Mouse (Mus musculus) frontal cortex, postnatal 10 days (tissue): ENCODE measurements around the gene Ttc34.

ENCODE experiments used
- DNase-seq, 2 experiments: peaks; one replicate each; pipeline ENCODE4 v3.0.0; 2022; ENCODE audit warnings: low spot score in 2 of 2, mixed read lengths in 1 of 2

Gene Ttc34

DNA sequence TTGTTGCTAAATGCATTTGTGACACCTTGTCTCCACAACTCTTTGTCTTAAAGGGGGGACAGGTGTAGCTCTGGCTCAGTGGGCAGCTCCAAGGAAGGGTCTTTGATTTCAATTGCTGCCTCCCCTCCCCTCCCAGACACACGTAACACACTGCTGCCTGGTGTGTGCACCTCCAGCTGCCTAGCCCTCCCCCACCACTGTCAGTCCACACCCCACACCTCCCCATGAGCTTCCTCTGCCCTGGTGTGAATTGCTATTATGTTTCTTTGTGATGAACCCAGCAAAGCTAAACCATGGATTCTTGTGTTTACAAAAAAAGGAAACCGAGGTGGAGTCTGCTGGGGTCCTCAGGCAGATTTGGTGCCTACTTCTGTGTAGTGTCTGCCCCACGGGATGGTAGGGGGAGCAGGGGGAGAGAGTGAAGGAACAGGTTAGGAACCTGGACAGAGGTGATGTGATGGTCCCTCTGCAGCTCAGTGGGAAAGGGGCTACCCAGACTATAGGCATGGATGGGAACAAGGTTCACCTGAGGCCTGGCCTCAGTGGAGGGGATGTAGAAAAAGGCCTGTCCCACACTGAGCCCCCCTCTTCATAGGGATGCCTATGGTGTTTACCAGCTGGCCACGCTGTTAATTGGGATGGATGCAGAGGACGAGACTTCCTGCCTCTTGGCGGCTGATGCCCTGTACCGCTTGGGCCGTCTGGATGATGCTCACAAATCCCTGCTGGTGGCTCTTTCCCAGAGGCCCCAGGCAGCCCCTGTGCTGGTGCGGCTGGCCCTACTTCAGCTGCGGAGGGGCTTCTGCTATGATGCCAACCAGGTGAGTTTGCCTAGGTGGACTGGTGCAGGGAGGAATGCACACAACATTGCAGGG lies 20.3 kb downstream of the Ttc34 start:
- DNase-seq: peak in 1 of 2 experiments; percentile 5

- DNase-seq: no peak
Measured at GRCm38 (mm10) chr4:154858601-154859000, 21.3 kb downstream of the Ttc34 start.

GRCm38 (mm10) chr4:154861967-154862366 lies 24.7 kb downstream of the Ttc34 start:
- DNase-seq: peak in 1 of 2 experiments; percentile 1

- no peak for DNase-seq
Measured at GRCm38 (mm10) chr4:154863436-154863935, 26.2 kb downstream of the Ttc34 start.

DNA sequence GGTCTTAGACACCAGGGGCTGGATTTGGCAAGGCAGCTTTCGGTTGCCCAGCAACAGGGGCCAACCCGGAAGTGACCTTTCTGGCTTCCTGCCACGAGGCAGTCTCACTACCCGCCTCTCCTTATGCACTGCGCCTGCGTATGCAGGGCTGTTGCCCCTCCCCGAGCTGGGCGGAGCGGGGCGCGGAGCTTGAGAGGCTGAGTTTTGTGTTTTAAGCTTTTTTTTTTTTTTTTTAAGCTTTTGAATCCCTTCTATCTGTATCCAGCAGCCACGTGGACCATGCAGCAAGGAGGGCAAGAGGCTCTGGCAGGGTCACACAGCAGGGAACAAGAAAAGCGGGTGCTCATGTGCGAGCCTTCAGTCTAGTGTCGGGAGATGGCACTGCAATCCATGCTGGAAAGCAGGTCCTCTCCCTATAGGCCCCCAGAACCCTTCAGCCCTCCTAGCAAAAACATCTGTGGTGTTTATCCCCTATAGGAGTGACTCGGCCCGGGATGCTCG lies 27.1 kb downstream of the Ttc34 start:
- peak; percentile 87 for DNase-seq

DNA sequence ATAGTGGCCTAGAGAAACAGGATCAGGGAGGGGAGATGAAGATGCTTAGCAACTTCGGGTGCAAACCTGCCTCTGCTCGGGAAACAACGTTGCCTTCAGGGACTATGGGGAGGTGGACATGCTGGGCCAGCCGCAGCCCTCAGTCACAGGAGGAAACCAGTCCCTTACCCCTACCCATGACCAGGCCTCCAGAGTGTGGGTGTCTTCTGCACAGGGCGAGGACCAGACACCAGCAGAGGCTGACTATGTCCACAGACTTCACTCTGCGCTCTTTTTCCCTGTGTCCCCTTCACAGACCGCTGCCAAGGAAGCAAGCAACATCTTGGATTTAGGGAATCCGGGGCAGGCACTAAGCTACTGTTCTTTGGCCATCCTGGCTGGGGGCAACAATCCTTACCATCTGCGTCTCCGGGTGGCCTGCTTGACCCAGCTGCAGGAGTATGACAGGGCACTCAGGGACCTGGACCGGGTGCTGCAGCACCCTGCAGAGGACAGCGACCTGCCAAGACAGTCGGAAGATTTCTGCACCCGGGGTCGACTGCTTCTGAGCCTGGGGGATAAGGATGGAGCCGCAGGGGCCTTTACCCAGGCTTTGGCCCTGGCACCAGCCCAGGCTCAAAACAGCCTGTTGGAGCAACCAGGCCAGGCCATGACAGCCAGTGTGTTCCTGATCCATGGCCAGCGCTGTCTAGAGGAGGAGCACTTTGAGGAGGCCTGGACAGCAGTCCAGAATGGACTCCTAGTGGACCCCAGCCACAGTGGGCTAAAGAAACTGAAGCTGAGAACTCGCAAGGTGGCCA lies 27.9 kb downstream of the Ttc34 start:
- peak in 1 of 2 experiments; percentile 10 for DNase-seq

- peak in 1 of 2 experiments; percentile 6 for DNase-seq
Measured at GRCm38 (mm10) chr4:154866391-154866790, 29.1 kb downstream of the Ttc34 start.

DNA sequence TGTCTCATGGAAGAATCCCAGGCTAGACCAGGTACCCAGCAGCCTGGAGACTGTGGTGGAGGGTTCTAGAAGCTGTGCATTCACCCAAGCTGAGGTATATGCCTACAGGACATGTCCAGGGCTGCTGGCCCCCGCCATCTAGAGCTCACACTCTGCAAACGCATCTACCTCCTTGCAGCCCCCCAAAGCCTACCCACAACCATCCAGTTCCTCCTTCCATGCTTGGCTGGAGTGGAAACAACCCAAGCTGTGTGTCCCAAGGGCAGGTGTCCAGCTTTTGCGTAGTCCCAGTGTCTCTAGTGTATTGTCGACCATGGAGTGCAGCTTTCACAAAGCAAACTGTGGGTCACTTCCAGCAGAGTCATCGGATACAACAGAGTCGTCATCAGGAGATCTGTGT lies 30.0 kb downstream of the Ttc34 start:
- DNase-seq: no peak

DNA sequence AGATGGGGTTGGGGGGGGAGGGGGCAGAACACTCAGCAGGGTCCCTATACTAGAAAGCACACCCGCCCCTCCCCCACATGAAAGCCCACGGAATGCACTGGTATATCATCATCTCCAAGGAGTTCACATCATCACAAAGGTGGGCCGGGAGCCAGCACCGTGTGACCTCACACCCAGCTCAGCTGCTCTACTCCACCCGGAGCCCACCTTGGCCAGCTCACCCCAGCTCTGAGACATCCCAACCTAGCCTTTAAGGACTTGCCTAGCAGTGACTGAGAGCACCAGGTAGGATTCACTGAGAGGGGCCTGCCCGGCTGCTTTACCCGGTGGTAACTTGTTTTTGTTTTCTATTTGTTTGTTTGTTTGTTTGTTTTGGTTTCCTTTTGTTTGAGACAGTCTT lies 32.2 kb downstream of the Ttc34 start, which contains the start of gene Mmel1:
TSS of gene Mmel1 (plus strand) at position 146 of the 400 bp plus-strand sequence.
- DNase-seq: no peak

GRCm38 (mm10) chr4:154870721-154871120 lies 33.5 kb downstream of the Ttc34 start:
- no peak for DNase-seq

- DNase-seq: no peak
Measured at GRCm38 (mm10) chr4:154871757-154872251, 34.5 kb downstream of the Ttc34 start.

- DNase-seq: no peak
Measured at GRCm38 (mm10) chr4:154873186-154873585, 35.9 kb downstream of the Ttc34 start.

DNA sequence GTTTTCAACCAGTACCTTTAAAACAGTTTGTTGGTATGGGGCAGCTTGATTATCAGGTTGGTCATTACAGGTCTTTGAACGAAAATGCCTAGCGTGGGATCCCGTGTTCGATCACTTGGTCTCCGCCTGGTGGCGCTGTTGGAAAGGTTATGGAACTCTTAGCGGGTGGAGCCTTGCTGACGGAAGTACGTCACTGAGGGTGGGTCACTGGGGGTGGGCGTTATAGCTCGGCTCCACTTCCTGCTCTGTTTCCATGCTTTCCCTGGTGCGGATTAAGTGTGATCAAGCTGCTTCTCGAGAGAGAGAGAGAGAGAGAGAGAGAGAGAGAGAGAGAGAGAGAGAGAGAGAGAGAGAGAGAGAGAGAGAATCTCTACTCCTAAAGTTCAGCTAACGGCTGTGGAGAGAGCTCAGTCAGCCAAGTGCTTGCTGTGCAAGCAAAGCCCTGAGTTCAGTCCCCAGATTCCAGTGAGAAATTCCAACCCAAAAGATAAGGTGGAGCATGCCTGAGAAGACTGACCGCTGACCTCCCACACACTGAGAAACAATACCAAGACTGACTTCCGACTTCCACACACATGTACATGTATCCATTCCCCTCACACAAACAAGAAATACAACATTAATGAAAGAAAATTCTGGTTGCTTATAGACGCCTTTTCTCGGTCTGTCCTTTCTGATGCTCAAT lies 40.7 kb downstream of the Ttc34 start:
- peak; percentile 81 to 91 for DNase-seq

- DNase-seq: no peak
Measured at GRCm38 (mm10) chr4:154880730-154881129, 43.5 kb downstream of the Ttc34 start.

- no peak for DNase-seq
Measured at GRCm38 (mm10) chr4:154882014-154882659, 44.9 kb downstream of the Ttc34 start.

DNA sequence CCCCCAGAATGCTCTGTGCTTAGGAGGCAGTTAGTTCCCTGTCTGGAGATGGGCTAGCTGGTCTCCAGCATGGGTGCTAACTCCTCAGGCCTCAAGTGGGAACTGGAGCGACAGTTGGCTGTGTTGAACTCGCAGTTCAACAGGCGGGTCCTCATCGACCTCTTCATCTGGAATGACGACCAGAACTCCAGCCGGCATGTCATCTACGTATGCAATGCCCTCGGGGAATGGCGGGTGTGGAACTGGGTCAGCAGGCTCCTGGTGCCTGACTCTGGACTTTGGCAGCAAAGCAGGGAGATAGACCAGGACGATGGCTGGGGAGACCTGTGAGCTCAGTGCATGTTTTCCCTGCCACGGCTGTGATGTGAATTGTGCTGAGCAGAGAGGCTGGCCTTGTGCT lies 48.2 kb downstream of the Ttc34 start:
- DNase-seq: no peak

GRCm38 (mm10) chr4:154886876-154887592 lies 49.8 kb downstream of the Ttc34 start:
- no peak for DNase-seq

GRCm38 (mm10) chr4:154887593-154888250 lies 50.5 kb downstream of the Ttc34 start:
- DNase-seq: no peak

- no peak for DNase-seq
Measured at GRCm38 (mm10) chr4:154890887-154891286, 53.6 kb downstream of the Ttc34 start.

- DNase-seq: no peak
Measured at GRCm38 (mm10) chr4:154895549-154895948, 58.3 kb downstream of the Ttc34 start.
